8 mouse cellular contexts compared by ENCODE assay signal in genomic region chr6:135417459-135417858, GRCm38 (mm10). TPM values are rescaled to one million over a fixed set of nuclear protein-coding genes. Genes with fewer than 3 reads are reported as not detected.
A peak's percentile ranks its signal among the peaks of the same experiment; 100 is the strongest.
DNase-seq lines count a peak whose midpoint lies in the region; ATAC-seq lines count a peak whose summit lies in the region.

No protein-coding gene starts in this region.

- no peak overlapping the region for H3K4me2 ChIP-seq in hindbrain, embryonic 16.5 days (ENCODE audit: low read length)
- no peak overlapping the region for H3K4me2 ChIP-seq in embryonic facial prominence, embryonic 11.5 days (ENCODE audit: low read depth, low read length)

- H3K9me3 ChIP-seq in hindbrain, embryonic 10.5 days, result no peaks in the 10 kb centered on the region
- no peaks in the 10 kb centered on the region for H3K9me3 ChIP-seq in hindbrain, embryonic 16.5 days (ENCODE audit: control insufficient read depth, low read length)
- H3K9me3 ChIP-seq in embryonic facial prominence, embryonic 11.5 days (replicated peaks; ENCODE audit: control insufficient read depth, low read length), result no peaks in the 10 kb centered on the region

- H3K4me3 ChIP-seq in hindbrain, embryonic 10.5 days, result no peak overlapping the region
- no peak overlapping the region for H3K4me3 ChIP-seq in hindbrain, embryonic 16.5 days (ENCODE audit: low read length)
- H3K4me3 ChIP-seq in embryonic facial prominence, embryonic 11.5 days (ENCODE audit: low read depth, low read length), result no peak overlapping the region

- no peak for ATAC-seq in hindbrain, embryonic 16.5 days
- no peak for ATAC-seq in embryonic facial prominence, embryonic 11.5 days (replicated peaks; ENCODE audit: insufficient number of reproducible peaks, low FRiP score, low TSS enrichment, low read depth)

- H3K36me3 ChIP-seq in hindbrain, embryonic 10.5 days, result no peaks in the 10 kb centered on the region
- no peaks in the 10 kb centered on the region for H3K36me3 ChIP-seq in hindbrain, embryonic 16.5 days (ENCODE audit: control insufficient read depth, insufficient read depth, low read length)
- H3K36me3 ChIP-seq in embryonic facial prominence, embryonic 11.5 days (replicated peaks; ENCODE audit: control insufficient read depth, insufficient read depth, low read depth, low read length), result no peaks in the 10 kb centered on the region

- H3K27ac ChIP-seq in hindbrain, embryonic 10.5 days, result no peak overlapping the region
- H3K27ac ChIP-seq in hindbrain, embryonic 16.5 days (ENCODE audit: low read depth, low read length), result no peak overlapping the region
- no peak overlapping the region for H3K27ac ChIP-seq in embryonic facial prominence, embryonic 11.5 days (replicated peaks; ENCODE audit: low read depth, low read length)

- peak; percentile 61 for DNase-seq in hindbrain, embryonic 10.5 days (ENCODE audit: low spot score)
- DNase-seq in CD8-positive naive resting alpha-beta T cell, adult 2 months (ENCODE audit: low read depth in 2 of 2, low spot score in 2 of 2), result peak; percentile 72 to 78
- DNase-seq in adrenal gland, postnatal 36 days, result peak; percentile 54 to 64
- DNase-seq in embryonic facial prominence, embryonic 11.5 days (ENCODE audit: low spot score), result peak; percentile 36
- peak; percentile 49 to 81 for DNase-seq in layer of hippocampus, adult 8-10 months (ENCODE audit: low spot score in 2 of 2)
- peak; percentile 44 for DNase-seq in lung, postnatal 25 days (ENCODE audit: low spot score)
- peak; percentile 53 for DNase-seq in testis, postnatal 14 days (ENCODE audit: low spot score)

- no peaks in the 10 kb centered on the region for H3K27me3 ChIP-seq in hindbrain, embryonic 10.5 days (ENCODE audit: insufficient read depth, poor library complexity, severe bottlenecking)
- H3K27me3 ChIP-seq in hindbrain, embryonic 16.5 days (replicated peaks; ENCODE audit: control insufficient read depth, insufficient read depth, low read length), result no peaks in the 10 kb centered on the region
- H3K27me3 ChIP-seq in embryonic facial prominence, embryonic 11.5 days (ENCODE audit: control insufficient read depth, insufficient read depth, low read length), result no peaks in the 10 kb centered on the region

- 32% methylated on average over 5 of the region's 5 CpGs for WGBS in hindbrain, embryonic 10.5 days
- WGBS in hindbrain, embryonic 16.5 days, result 31% methylated on average over 5 of the region's 5 CpGs
- WGBS in embryonic facial prominence, embryonic 11.5 days, result 36% methylated on average over 5 of the region's 5 CpGs

- no peaks in the 10 kb centered on the region for H3K4me1 ChIP-seq in hindbrain, embryonic 10.5 days (replicated peaks)
- H3K4me1 ChIP-seq in hindbrain, embryonic 16.5 days (ENCODE audit: control insufficient read depth, insufficient read depth, low read depth, low read length), result no peaks in the 10 kb centered on the region
- no peaks in the 10 kb centered on the region for H3K4me1 ChIP-seq in embryonic facial prominence, embryonic 11.5 days (ENCODE audit: control insufficient read depth, insufficient read depth, low read length)

- H3K9ac ChIP-seq in hindbrain, embryonic 16.5 days (ENCODE audit: low read depth, low read length), result no peak overlapping the region
- no peak overlapping the region for H3K9ac ChIP-seq in embryonic facial prominence, embryonic 11.5 days (replicated peaks; ENCODE audit: low read length)

RNA-seq across cellular contexts. Expression of gene Emp1, which starts 55.1 kb away (rescaled TPM):
- polyA plus RNA-seq in hindbrain, embryonic 10.5 days (2016; fragmentation: Nextera tagmentation; extraction: Ambion mirVana), result 6.2 and 10.5 TPM in 2 replicates
- polyA plus RNA-seq in hindbrain, embryonic 16.5 days (2015; fragmentation: Nextera tagmentation; extraction: Ambion mirVana), result 9.9 and 13.0 TPM in 2 replicates
- 10 to 100 TPM; 25.9 to 46.9 TPM for total RNA-seq in adrenal gland, postnatal 36 days (2021)
- 6.6 and 7.3 TPM in 2 replicates for polyA plus RNA-seq in embryonic facial prominence, embryonic 11.5 days (2014; fragmentation: Nextera tagmentation; extraction: Ambion mirVana)
- total RNA-seq in layer of hippocampus, adult 8-10 months (2022), result 1 to 10 TPM; 2.1 to 3.5 (median 2.8) TPM
